Mouse (Mus musculus): Measurements from ENCODE around the gene Hsd17b1.

Gene Hsd17b1

GRCm38 (mm10) chr11:101078121-101078520 is at the start of gene Hsd17b1:
Hsd17b1 (plus strand) TSS chr11:101078411.
- no peak for DNase-seq

GRCm38 (mm10) chr11:101029320-101029719 is 48.9 kb upstream of the Hsd17b1 start:
- DNase-seq, result no peak

GRCm38 (mm10) chr11:101030136-101030807 is 47.9 kb upstream of the Hsd17b1 start:
- no peak for DNase-seq

GRCm38 (mm10) chr11:101030808-101031156 is 47.4 kb upstream of the Hsd17b1 start:
- DNase-seq, result no peak

- no peak for DNase-seq
Observed at GRCm38 (mm10) chr11:101031470-101031869, 46.7 kb upstream of the Hsd17b1 start.

- no peak for DNase-seq
Observed at GRCm38 (mm10) chr11:101033856-101034500, 44.2 kb upstream of the Hsd17b1 start.

DNA sequence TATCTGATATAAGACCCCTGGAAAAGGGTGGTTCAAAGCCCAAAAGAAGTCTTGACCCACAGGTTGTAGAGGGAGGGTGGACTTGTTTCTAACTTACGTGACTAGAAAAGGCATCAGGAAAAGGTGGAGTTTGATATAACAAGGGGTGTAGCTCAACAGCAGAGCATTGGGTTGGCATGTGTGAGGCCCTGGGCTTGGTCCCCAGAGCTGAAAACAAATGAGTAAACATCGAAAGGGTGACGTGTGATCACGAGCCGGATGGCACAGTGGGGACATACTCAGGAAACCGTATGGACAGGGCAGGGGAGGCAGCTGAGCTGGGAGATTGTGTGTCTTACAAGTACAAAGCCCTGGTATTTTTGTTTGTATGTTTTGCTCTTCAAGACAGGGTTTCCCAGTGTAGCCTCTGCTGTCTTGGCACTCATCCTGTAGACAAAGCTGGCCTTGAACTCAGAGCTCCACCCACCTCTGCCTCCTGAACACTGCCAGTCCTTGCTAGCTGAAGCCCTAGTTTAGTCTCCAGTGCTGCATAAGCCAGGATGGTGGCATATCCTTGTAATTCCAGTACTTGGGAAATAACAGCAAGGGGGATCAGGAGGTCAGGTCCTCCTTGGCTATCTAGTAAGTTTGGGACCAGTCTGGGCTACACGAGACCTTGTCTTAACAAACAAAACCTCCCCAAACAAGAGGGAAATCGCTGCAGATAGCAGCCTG is 43.4 kb upstream of the Hsd17b1 start:
- DNase-seq, result no peak

DNA sequence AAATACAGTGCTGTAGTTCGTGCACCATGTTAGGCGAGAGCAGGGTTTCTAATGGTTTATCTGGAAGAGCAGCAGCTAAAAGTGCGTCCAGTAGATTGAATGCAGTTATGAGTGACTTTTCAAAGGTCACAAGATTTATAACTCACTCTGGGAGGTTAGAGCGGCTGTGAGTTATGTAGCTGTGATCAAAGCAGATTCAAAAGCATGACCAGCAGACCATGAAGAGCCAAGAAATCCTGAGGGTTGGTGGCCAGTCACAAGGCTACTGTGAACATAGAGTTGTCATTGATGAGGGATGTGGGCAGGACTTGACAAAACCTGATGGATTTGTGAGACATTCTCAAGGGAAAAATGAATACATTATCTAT is 42.9 kb upstream of the Hsd17b1 start:
- DNase-seq, result no peak

DNA sequence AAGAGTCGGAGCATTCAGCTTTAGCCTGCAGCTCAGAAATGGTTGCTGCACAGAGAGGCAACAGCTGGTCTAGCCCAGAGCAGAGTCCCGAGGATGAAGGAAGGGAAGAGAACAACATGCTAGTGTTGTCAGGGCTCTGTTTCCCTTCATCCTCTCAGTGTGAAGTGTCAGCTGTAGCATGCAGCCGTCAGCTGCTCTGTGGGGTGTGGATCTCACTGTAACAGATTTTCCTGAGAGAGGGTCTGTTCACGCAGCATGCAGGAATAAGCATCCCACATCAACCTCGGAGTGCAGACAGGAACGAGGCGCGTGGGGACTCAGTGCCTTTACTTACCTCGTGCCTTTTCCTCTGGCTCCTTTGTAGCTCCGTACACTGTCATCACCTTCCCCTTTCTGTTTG is 40.4 kb upstream of the Hsd17b1 start:
- DNase-seq, result no peak

DNA sequence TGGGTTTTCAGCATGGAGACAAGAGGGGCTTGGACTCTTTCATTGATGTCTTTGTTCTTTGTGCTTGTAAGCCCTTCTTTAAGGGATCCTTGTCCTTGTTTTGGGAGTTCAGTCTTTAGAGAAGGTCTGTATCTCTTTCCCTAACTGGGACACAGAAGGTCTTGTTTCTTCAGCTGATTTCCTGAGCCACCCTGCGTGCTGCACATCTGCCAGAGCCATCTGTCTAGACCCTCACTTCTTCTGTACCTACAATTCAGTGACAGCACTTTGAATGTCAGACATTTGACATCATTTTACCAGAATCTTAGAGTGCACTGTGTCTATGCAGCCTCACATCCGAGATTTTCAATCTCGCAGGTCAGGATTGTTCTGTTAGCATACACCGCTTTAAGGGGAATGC is 32.4 kb upstream of the Hsd17b1 start:
- no peak for DNase-seq

DNA sequence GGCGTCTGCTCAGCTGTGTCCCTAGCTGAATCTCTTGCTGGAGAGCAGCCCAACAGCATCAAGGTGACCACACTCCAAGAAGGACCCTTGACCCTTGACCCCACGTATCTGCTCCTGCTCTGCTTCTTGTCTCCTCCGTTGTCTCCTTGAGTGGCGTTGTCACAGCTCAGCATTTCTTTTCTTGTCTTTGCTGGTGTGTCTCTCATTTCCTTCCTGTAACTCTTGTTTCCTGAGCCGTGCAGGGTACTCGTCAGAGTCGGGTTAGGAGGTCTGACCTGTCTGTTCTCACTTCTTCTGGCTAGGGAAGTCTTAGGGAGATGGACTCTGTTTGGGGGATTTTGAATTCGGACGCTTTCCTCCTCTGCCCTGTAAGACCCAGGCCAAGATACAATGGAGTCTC is 31.8 kb upstream of the Hsd17b1 start:
- DNase-seq, result no peak

DNA sequence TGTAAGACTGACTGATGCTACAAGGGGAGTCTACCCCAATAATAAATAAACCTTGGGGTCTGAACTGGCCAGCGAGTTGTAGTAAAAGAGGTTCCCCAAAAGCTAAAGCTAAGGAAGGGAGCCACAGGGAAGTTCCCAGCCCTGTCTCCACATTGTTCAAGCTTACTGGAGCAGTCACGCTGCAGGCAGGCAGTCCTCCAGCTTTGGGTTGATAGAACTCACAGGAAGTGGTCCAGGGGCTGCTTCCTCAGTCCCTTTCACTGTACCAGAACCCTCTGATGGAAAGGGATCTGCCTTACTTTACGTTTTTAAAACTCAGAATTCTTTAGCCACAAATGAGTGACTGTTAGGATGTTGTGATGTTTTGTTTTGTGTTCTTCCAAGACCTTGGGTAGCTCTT is 30.7 kb upstream of the Hsd17b1 start:
- no peak for DNase-seq

DNA sequence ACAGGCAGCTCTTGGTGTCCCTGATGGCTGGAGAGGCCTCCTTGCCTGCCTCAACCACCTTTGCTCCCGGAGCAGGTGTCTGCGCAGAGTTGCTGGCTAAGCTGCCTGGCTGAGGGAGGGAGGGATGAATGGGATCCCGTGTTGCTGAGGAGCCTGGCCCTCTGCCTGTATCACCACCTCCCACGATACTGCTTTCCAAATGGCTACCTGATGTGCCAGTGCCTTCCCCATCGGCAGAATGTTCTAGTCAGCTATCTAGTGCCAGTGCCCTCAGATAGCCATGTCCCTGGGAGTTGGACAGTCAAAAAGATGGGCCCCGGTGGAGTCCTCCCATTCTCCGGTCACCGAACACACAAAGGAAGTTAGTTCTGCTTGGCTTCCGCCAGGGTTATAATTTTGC is 27.9 kb upstream of the Hsd17b1 start:
- DNase-seq, result no peak

GRCm38 (mm10) chr11:101051051-101051493 is 27.1 kb upstream of the Hsd17b1 start:
- no peak for DNase-seq

GRCm38 (mm10) chr11:101051617-101052016 is 26.6 kb upstream of the Hsd17b1 start:
- no peak for DNase-seq

- DNase-seq, result no peak
Observed at GRCm38 (mm10) chr11:101052751-101053473, 25.3 kb upstream of the Hsd17b1 start.

GRCm38 (mm10) chr11:101053974-101054373 is 24.2 kb upstream of the Hsd17b1 start:
- DNase-seq, result no peak

- DNase-seq, result no peak
Observed at GRCm38 (mm10) chr11:101055418-101055817, 22.8 kb upstream of the Hsd17b1 start.

DNA sequence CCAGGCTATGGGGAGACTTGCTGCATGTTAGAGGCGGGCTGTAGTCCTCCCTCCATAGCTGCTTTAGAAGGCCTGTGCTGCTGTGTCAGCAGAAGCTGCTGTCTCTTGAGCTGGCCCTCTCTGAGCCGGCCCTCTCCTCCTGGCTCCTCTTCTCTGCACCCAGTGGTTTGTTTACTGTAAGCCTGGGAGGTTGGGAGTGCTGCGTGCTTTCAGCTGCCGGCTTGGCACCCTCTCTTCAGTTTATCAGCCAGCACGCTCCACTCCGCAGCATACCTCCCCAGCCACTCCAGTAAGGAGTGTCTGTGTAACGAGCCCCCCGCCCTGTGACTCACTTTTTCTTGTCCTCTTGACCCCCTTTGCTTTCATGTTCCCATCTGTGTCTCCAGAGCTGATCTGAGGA is 21.3 kb upstream of the Hsd17b1 start:
- no peak for DNase-seq

GRCm38 (mm10) chr11:101057860-101058259 is 20.4 kb upstream of the Hsd17b1 start:
- peak; percentile 62 to 75 for DNase-seq

DNA sequence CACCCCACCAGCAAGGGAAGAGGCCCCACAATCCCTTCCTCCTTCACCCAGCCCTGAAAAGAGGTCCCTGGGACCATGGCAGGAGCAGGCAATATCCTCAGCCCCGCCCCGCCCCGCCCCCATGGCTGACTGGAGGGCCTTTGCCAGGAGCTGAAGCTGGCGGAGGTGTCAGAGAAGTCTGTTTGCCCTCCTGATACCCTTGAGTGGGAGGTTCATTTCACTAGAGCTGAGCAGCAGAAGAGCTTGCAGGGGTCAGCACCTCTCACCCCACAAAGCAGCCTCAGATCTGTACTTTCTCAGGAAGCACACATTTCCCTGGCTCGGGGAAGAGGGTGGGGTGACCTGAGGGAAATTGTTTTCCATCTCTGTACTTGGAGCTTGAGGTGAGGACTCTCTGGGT is 19.5 kb upstream of the Hsd17b1 start:
- DNase-seq, result no peak

GRCm38 (mm10) chr11:101059473-101059872 is 18.7 kb upstream of the Hsd17b1 start:
- DNase-seq, result no peak

- no peak for DNase-seq
Observed at GRCm38 (mm10) chr11:101060126-101060525, 18.1 kb upstream of the Hsd17b1 start.

DNA sequence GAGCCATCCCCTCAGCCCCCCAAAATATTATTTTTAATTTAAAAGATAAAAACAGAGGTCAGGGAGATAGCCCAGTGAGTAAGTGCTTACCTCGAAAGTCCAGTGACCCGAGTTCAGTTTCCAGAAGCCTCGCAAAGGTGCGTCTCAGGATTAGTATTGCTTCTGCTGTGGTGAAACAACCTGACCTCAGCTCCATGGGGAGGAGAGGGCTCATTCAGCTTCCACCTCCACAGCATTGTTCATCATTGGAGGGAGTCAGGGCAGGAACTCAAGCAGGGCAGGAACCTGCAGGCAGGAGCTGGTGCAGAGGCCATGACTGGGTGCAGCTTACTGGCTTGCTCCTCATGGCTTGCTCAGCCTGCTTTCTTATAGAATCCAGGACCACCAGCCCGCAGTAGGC is 17.2 kb upstream of the Hsd17b1 start:
- DNase-seq, result no peak
